Mouse (Mus musculus) cerebellum, adult 2 months (tissue): ENCODE data around the gene Meaf6.

Experiments
- CTCF ChIP-seq: fragments of 200-500 bp; IDR thresholded peaks from 2 replicates; pipeline ENCODE4 v1.5.1; 2011; ENCODE audit warnings: low read depth, mild to moderate bottlenecking, control low read depth, low read length, moderate library complexity, borderline replicate concordance; ENCODE audit not compliant: insufficient read depth
- POLR2A ChIP-seq: fragments of 200-500 bp; IDR thresholded peaks from 2 replicates; pipeline ENCODE4 v1.6.1; 2011; ENCODE audit warnings: low read length, control low read depth, borderline replicate concordance; ENCODE audit not compliant: insufficient read depth

DNA sequence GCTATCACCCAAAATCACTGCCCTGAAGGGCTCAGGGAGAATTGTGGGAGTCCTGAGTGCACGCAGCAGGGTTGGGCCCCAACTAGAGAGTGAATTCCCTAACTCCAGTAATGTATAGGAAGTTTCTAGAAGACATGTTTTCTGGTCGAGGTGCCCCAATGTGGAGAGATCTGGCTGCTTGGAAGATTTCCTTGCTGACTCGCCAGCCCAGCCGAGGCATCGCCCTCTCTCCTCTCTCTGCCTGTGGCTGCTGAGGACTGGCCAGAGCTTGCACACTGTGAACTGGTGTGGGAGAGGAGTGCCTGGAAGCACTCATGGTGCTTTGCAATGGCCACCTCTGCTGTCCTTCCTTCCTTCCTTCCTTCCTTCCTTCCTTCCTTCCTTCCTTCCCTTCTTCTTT, 49.7 kb downstream of the Meaf6 start:
- TF ChIP-seq POLR2A: no peak
- no peak for TF ChIP-seq CTCF
